Mouse (Mus musculus) myocyte (in vitro differentiated cells): ENCODE measurements at regions not wholly inside any gene's neighbourhood (a gene's known extent, or its start where the extent isn't known, plus 50 kb on each side); places are given as distances from the start of the nearest gene placed in this dataset.

Source experiments
- MYOG ChIP-seq, 3 experiments: IDR thresholded peaks; one replicate each; pipeline ENCODE4 v1.6.1; 2011; ENCODE audit warnings: control low read depth in 2 of 3, low read depth in 2 of 3, mild to moderate bottlenecking in 2 of 3; ENCODE audit not compliant: insufficient read length in 2 of 3, control insufficient read depth in 1 of 3, insufficient read depth in 1 of 3
- USF1 ChIP-seq: IDR thresholded peaks from one replicate; pipeline ENCODE4 v1.6.1; 2011; ENCODE audit warnings: low read depth, mild to moderate bottlenecking, control low read depth, moderate library complexity

DNA sequence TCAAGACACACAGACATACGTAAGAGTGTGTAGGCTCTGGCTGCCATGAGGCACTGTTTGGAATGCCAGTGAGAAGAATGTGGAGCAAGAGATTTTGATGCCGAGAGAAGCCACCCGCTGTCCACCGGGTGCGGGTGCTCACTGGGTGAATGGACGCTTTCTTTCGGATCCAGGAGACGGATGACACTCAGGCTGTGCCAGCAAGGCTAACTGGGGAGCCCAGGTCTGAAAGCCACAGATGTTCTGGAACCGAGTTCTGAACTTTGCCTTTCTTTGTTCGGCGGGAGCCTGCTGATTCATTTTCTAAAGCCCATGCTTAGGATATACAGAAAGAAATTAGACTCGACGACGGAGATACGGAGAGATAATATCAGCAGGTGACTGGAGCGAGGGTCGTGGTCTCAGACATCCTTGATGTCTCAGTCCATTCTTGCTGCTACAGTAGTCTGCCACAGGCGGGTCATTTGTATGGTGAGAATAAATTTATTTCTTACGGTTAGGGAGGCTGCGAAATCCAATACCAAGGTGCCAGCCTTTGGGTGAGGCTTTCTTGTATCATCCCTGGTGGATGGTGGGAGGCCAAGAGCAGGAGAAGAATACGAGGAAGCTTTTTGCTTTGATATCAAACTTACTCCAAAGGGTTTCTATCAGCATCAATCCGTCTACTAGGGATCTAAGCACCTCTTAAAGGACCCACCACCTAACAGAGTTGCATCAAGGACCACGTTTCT, 80.4 kb upstream of the Cpm start:
- no peak for TF ChIP-seq USF1
- no peak for TF ChIP-seq MYOG (IDR thresholded peaks at IDR 0.05; ENCODE audit: control insufficient read depth in 1 of 3, insufficient read depth in 1 of 3, insufficient read length in 2 of 3, low read depth in 2 of 3)
